In genomic region chr8:60891757-60892156, GRCm38 (mm10) we compare ENCODE assay signal across 13 mouse cellular contexts. TPM values are rescaled to one million over a fixed set of nuclear protein-coding genes. Genes with fewer than 3 reads are reported as not detected.
DNase-seq lines count a peak whose midpoint lies in the region; ATAC-seq and TF ChIP-seq lines count a peak whose summit lies in the region.
"Had no signal": no experiment of that assay in that cellular context is flagged by ENCODE, and none has a peak within 500 bp of the region (broad histone marks: within the 10 kb centered on the region; RNA-seq: fewer than 3 reads in every experiment).

No protein-coding gene starts in this region.

- H3K27ac ChIP-seq in heart, embryonic 13.5 days (replicated peaks) = no peak overlapping the region
- H3K27ac ChIP-seq in embryonic facial prominence, embryonic 14.5 days (replicated peaks; ENCODE audit: low read depth, low read length) = no peak overlapping the region
- H3K27ac ChIP-seq in liver, embryonic 14.5 days = no peak overlapping the region
- H3K27ac ChIP-seq: heart, adult 2 months had no signal

- TF ChIP-seq EP300 in liver, embryonic 14.5 days (IDR thresholded peaks at IDR 0.05; ENCODE audit: low read depth) = no peak

- no peaks in the 10 kb centered on the region for H3K27me3 ChIP-seq in heart, embryonic 13.5 days (replicated peaks)
- no peaks in the 10 kb centered on the region for H3K27me3 ChIP-seq in embryonic facial prominence, embryonic 14.5 days (replicated peaks; ENCODE audit: control insufficient read depth, insufficient read depth, low read length)
- H3K27me3 ChIP-seq in liver, embryonic 14.5 days (ENCODE audit: control insufficient read depth, insufficient read depth, low read length) = no peaks in the 10 kb centered on the region

- DNase-seq in heart, adult 8-10 months (ENCODE audit: low spot score) = no peak
- DNase-seq in 416B (ENCODE audit: low read depth) = peak; percentile 15
- no peak for DNase-seq in embryonic facial prominence, embryonic 14.5 days (ENCODE audit: low spot score)
- DNase-seq in liver, embryonic 14.5 days (ENCODE audit: low read depth in 3 of 3, low spot score in 3 of 3) = no peak
- DNase-seq in thymus, adult 18-20 months = no peak
- no peak for DNase-seq in B cell, adult 2 months
- no peak for DNase-seq in gastrocnemius, postnatal 4 days (ENCODE audit: low spot score in 2 of 2)
- DNase-seq: cerebellum, adult 11-12 months; heart, adult 2 months; kidney, postnatal 36 days; lung, adult 18-20 months had no signal

- 89% methylated on average over 4 of the region's 4 CpGs for whole genome bisulfite sequencing in heart, embryonic 13.5 days
- WGBS in embryonic facial prominence, embryonic 14.5 days = 87% methylated on average over 4 of the region's 4 CpGs
- 69% methylated on average over 4 of the region's 4 CpGs for WGBS in liver, embryonic 14.5 days (ENCODE audit: insufficient replicate concordance)

- peaks cover 18% of the 10 kb centered on the region; the same call in 1 of the 2 replicates for H3K36me3 ChIP-seq in heart, embryonic 13.5 days
- H3K36me3 ChIP-seq in embryonic facial prominence, embryonic 14.5 days (ENCODE audit: control insufficient read depth, insufficient read depth, low read length) = peaks cover 16% of the 10 kb centered on the region; the same call in 1 of the 2 replicates
- H3K36me3 ChIP-seq in liver, embryonic 14.5 days (replicated peaks; ENCODE audit: control insufficient read depth, insufficient read depth, low read depth) = peaks cover 17% of the 10 kb centered on the region

- H3K9ac ChIP-seq in heart, embryonic 13.5 days = no peak overlapping the region
- no peak overlapping the region for H3K9ac ChIP-seq in embryonic facial prominence, embryonic 14.5 days (ENCODE audit: low read depth, low read length)
- H3K9ac ChIP-seq in liver, embryonic 14.5 days (replicated peaks) = peak overlapping the region; percentile 85; the same call in 1 of the 2 replicates

- peaks cover 60% of the 10 kb centered on the region for H3K4me1 ChIP-seq in heart, embryonic 13.5 days
- peaks cover 11% of the 10 kb centered on the region for H3K4me1 ChIP-seq in embryonic facial prominence, embryonic 14.5 days (ENCODE audit: control insufficient read depth, insufficient read depth, low read length)
- peaks cover 16 to 28% of the 10 kb centered on the region in 2 experiments for H3K4me1 ChIP-seq in liver, embryonic 14.5 days (replicated peaks; ENCODE audit: control insufficient read depth in 2 of 2, insufficient read depth in 2 of 2, low read length in 1 of 2)

- H3K4me2 ChIP-seq in heart, embryonic 13.5 days = peak overlapping the region; percentile 77
- H3K4me2 ChIP-seq in embryonic facial prominence, embryonic 14.5 days (ENCODE audit: low read depth, low read length) = peak overlapping the region; percentile 88
- H3K4me2 ChIP-seq in liver, embryonic 14.5 days (ENCODE audit: low read depth) = peak overlapping the region; percentile 87

- no peak for TF ChIP-seq CTCF in liver, embryonic 14.5 days (IDR thresholded peaks at IDR 0.05; ENCODE audit: low read depth)

- ATAC-seq in heart, embryonic 13.5 days (ENCODE audit: extremely low read depth, insufficient number of reproducible peaks, low FRiP score, low TSS enrichment) = no peak
- ATAC-seq in embryonic facial prominence, embryonic 14.5 days (ENCODE audit: low read depth) = no peak
- no peak for ATAC-seq in liver, embryonic 14.5 days (ENCODE audit: insufficient read depth)
- ATAC-seq: CD4-positive, CD25-positive, alpha-beta regulatory T cell, adult 4 months had no signal

- H3K4me3 ChIP-seq in heart, embryonic 13.5 days = no peak overlapping the region
- no peak overlapping the region for H3K4me3 ChIP-seq in embryonic facial prominence, embryonic 14.5 days (ENCODE audit: low read depth, low read length)
- peak overlapping the region; percentile 31 to 87; a peak in 3 of 4 replicates for H3K4me3 ChIP-seq in liver, embryonic 14.5 days (ENCODE audit: insufficient read depth in 1 of 2, low read depth in 2 of 2, low read length in 2 of 2)
- H3K4me3 ChIP-seq: heart, adult 2 months had no signal

- H3K9me3 ChIP-seq in heart, embryonic 13.5 days = no peaks in the 10 kb centered on the region
- H3K9me3 ChIP-seq in embryonic facial prominence, embryonic 14.5 days (ENCODE audit: control insufficient read depth, low read length) = no peaks in the 10 kb centered on the region
- H3K9me3 ChIP-seq in liver, embryonic 14.5 days (ENCODE audit: control insufficient read depth, low read length) = no peaks in the 10 kb centered on the region

RNA-seq across cellular contexts. Expression of gene Hpf1, which starts 1.5 kb away (rescaled TPM):
- polyA plus RNA-seq in heart, embryonic 13.5 days (2015; fragmentation: Nextera tagmentation; extraction: Ambion mirVana) = 64.2 and 65.0 TPM in 2 replicates
- 10 to 100 TPM; 16.5 to 23.0 (median 18.8) TPM for total RNA-seq in heart, adult 8-10 months (2022)
- 85.4 and 89.2 TPM in 2 replicates for polyA plus RNA-seq in embryonic facial prominence, embryonic 14.5 days (2014; fragmentation: Nextera tagmentation; extraction: Ambion mirVana)
- 18.9 and 37.5 TPM in 2 replicates for polyA plus RNA-seq in liver, embryonic 14.5 days (2012; rRNA removed)
- polyA plus RNA-seq in liver, embryonic 14.5 days (2014; fragmentation: Nextera tagmentation; extraction: Ambion mirVana) = 83.1 and 87.5 TPM in 2 replicates
- 10 to 100 TPM; 24.3 to 26.8 TPM for total RNA-seq in gastrocnemius, postnatal 4 days (2021)

Comparison
In these comparisons a context has a peak if more than half of its experiments do, and no peak if none do; other contexts are left out.
1. H3K4me3 ChIP-seq: peak in liver, embryonic 14.5 days (2 of 2); none in heart, embryonic 13.5 days (single experiment) and embryonic facial prominence, embryonic 14.5 days (single experiment).
2. Peak in every context shown above with its lines, with median percentiles within 50 percentile points of each other: H3K4me2 ChIP-seq.